Mouse (Mus musculus): Measurements from ENCODE around the gene Pnkd. TPM values are rescaled to one million over a fixed set of nuclear protein-coding genes. Genes with fewer than 3 reads are reported as not detected.
"Not testable (repeated sequence)": the region's sequence is repeated elsewhere in the genome, so short reads cannot be mapped to it uniquely, and the experiment has no call there.

Gene Pnkd
- total RNA-seq, 2 experiments from 2014 or later: 0.76 to 12.2 TPM

DNA sequence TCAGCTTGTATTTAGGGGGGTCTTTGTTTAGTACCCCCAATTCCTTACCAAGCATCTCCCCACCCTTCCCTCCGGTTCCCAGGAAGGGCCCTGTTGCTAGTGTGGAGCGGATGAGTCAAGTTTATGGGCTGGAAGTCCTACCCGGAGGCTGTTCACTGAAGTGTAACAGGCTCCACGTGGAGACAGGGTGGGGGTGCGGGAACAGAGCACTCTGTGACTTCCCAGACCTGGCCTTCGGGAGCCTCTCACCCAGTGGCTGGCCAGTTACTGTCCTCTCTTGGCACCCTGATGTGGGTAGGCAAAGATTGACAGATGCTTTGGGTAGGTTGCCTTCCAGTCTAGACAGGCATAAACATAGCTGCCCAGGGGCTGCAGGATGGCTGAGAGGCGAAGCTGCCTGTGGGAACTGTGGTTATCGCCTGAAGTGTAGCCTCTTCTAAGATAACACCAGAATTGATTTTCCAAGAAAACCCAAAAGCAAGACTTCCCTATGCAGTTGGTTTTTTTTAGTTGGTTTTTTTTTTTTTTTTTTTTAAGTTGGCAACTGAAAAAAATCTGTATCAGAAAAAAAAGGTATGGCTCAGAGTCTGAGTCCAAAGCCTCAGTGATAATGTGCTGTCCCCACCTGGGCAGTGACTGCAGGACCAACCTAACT lies 6.7 kb upstream of the Pnkd start:
- no peak for ATAC-seq (replicated peaks; ENCODE audit: low FRiP score, poor library complexity, severe bottlenecking)

DNA sequence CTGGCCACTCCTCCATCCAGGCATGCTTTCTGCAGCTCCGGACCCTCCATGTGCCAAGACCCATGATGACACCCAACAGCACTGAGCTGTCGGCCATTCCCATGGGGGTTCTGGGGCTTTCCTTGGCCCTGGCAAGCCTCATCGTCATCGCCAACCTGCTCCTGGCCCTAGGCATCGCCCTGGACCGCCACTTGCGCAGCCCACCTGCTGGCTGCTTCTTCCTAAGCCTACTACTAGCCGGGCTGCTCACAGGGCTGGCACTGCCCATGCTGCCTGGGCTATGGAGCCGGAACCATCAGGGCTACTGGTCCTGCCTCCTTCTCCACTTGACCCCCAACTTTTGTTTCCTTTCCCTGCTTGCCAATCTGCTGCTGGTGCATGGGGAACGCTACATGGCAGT lies 6.2 kb upstream of the Pnkd start, which contains the start of gene Gpbar1:
Gene Gpbar1 (plus strand): TSS at position 13 of the 400 bp plus-strand sequence.
- ATAC-seq (replicated peaks; ENCODE audit: low FRiP score, poor library complexity, severe bottlenecking): no peak

DNA sequence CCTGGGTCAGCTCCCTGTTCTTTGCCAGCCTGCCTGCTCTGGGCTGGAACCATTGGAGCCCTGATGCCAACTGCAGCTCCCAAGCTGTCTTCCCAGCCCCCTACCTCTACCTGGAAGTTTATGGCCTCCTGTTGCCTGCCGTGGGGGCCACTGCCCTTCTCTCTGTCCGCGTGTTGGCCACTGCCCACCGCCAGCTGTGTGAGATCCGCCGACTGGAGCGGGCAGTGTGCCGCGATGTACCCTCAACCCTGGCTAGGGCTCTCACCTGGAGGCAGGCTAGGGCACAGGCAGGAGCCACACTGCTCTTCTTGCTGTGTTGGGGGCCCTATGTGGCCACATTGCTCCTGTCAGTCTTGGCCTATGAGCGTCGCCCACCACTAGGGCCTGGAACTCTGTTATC lies 5.7 kb upstream of the Pnkd start:
- no peak for ATAC-seq (replicated peaks; ENCODE audit: low FRiP score, poor library complexity, severe bottlenecking)

GRCm38 (mm10) chr1:74280591-74281325 lies 4.0 kb upstream of the Pnkd start:
- no peak for ATAC-seq (replicated peaks; ENCODE audit: low FRiP score, poor library complexity, severe bottlenecking)

DNA sequence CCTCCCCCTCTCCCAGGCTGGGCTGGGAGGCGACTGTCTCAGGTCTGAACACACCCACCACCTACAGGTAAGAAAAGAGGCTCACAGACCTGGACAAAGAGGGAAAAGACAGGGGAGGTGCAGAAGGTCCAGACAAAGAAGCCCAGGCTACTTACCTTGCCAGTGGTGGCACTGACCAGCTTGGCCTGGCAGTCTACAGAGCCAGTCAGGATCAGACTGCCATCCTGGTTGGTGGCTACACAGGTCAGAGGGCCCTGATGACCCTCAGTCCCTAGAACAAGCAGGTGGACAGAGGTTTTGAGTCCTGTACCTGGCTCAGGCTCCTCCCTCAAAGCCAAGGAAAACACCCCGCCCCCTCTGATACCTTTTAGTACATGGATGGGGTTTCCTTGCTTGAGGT lies 3.4 kb upstream of the Pnkd start:
- ATAC-seq (replicated peaks; ENCODE audit: low FRiP score, poor library complexity, severe bottlenecking): no peak

GRCm38 (mm10) chr1:74281886-74282285 lies 2.8 kb upstream of the Pnkd start:
- no peak for ATAC-seq (replicated peaks; ENCODE audit: low FRiP score, poor library complexity, severe bottlenecking)

- no peak for ATAC-seq (replicated peaks; ENCODE audit: low FRiP score, poor library complexity, severe bottlenecking)
Observed at GRCm38 (mm10) chr1:74282896-74283625, 1.7 kb upstream of the Pnkd start.

- no peak for ATAC-seq (replicated peaks; ENCODE audit: low FRiP score, poor library complexity, severe bottlenecking)
Observed at GRCm38 (mm10) chr1:74283686-74284463, 855 bp upstream of the Pnkd start.

GRCm38 (mm10) chr1:74285212-74286010 lies 681 bp downstream of the Pnkd start:
- ATAC-seq (replicated peaks; ENCODE audit: low FRiP score, poor library complexity, severe bottlenecking): no peak

- not testable (repeated sequence) for ATAC-seq (replicated peaks; ENCODE audit: low FRiP score, poor library complexity, severe bottlenecking)
Observed at GRCm38 (mm10) chr1:74286869-74287607, 2.3 kb downstream of the Pnkd start.

GRCm38 (mm10) chr1:74288327-74288726 lies 3.6 kb downstream of the Pnkd start:
- ATAC-seq (replicated peaks; ENCODE audit: low FRiP score, poor library complexity, severe bottlenecking): no peak

- no peak for ATAC-seq (replicated peaks; ENCODE audit: low FRiP score, poor library complexity, severe bottlenecking)
Observed at GRCm38 (mm10) chr1:74289248-74289647, 4.5 kb downstream of the Pnkd start.

DNA sequence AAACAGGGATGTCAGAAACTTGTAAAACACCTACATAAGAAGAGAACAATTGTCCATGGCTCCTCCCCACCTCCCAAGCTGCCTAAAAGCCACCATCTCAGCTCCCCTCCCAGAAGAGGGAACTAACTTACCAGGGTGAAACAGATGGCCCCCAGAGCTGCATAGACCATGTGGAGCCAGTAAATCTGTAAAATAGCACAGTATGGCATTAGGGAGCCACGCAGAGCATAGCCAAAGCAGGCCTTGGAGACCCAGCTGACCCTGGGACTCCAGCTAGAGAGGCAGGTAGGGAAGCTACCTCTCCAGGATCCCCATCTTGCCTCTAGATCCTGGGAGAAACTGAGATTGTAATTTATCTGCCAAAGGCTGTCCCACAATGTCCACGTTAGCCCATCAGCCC lies 5.0 kb downstream of the Pnkd start:
- ATAC-seq (replicated peaks; ENCODE audit: low FRiP score, poor library complexity, severe bottlenecking): no peak

GRCm38 (mm10) chr1:74290141-74290540 lies 5.4 kb downstream of the Pnkd start:
- no peak for ATAC-seq (replicated peaks; ENCODE audit: low FRiP score, poor library complexity, severe bottlenecking)

DNA sequence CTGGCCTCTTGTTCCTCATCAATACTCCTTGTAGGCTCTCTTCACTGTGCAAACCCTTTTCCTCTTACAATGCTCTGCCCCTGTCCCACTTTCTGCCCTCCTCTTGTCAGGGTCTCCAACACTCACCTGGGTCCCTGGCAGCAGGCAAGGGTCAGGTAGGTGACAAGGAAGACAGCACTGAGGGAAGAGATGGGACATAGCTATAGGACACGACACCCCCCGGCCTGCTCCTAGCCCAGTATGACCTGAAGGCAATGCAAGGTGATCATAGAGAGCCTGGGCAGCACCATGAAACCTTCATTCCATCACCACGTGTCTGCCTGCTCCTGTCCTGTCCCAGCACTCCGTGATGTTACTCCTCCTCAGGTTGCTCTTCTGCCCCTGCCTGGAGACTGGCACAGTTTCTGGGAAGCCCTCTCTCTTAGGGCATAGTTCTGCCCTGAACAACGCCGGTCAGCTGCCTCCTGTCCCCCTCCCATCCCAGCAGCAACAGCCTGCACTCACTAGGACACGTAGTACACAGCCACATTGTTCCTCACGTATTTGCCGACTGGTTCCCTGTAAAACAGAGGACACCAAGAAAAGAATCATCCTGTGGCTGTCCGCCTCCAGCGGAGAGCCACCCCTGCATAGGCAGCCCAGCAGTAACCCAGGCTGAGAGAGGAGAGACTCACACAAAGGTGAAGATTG lies 7.7 kb downstream of the Pnkd start:
- ATAC-seq (replicated peaks; ENCODE audit: low FRiP score, poor library complexity, severe bottlenecking): no peak

- ATAC-seq (replicated peaks; ENCODE audit: low FRiP score, poor library complexity, severe bottlenecking): no peak
Observed at GRCm38 (mm10) chr1:74293306-74293960, 8.7 kb downstream of the Pnkd start.

DNA sequence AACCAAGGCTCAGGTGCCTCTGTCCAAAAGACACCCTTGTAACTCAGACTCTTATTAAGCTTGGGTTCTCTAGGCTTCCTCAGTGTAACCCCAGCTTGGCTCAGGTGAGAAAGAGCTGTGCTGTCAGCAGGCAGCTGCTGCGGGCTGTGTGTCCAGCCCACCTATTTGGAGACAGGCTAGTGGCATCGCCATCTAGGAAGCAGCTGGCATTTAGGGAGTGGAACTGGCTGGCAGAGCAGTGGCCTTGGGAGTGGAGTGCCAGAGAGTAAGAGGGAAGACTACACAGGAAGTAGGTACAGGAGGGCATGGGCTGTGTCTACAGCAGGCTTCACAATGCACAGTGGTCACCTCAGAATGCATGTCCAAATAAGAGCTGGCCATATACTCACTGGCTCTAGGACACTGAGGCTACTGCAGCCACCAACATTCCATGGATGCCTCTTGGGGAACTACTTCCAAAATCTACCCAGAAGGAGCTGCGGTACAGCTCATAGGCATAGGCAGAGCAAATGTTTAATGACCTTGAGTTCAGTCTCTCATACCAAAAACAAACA lies 9.4 kb downstream of the Pnkd start:
- no peak for ATAC-seq (replicated peaks; ENCODE audit: low FRiP score, poor library complexity, severe bottlenecking)

Measured in erythroid progenitor cell, adult 5-6 weeks (primary cell).